Mouse (Mus musculus): ENCODE results near the gene Ppp1r12b. TPM values are rescaled to one million over a fixed set of nuclear protein-coding genes. Genes with fewer than 3 reads are reported as not detected.

Gene Ppp1r12b
- polyA plus RNA-seq, 1 experiment from 2014 or later, result 6.3 TPM

GRCm38 (mm10) chr1:134757230-134757629 lies 198.5 kb downstream of the Ppp1r12b start:
- 0 out of 2 replicates have a peak, but pooled peaks cover 3% of the 10 kb centered on the region for H3K4me1 ChIP-seq (ENCODE audit: control insufficient read depth, insufficient read depth, low read length)
- no peaks in the 10 kb centered on the region for H3K9me3 ChIP-seq (ENCODE audit: control insufficient read depth, low read length)
- no peaks in the 10 kb centered on the region for H3K36me3 ChIP-seq (ENCODE audit: control insufficient read depth, insufficient read depth, low read length)
- H3K4me2 ChIP-seq (ENCODE audit: low read depth, severe bottlenecking), result no peak overlapping the region
- ATAC-seq (ENCODE audit: insufficient number of reproducible peaks, low FRiP score, low TSS enrichment, low read depth) (no peak), DNase-seq (ENCODE audit: low spot score) (no peak)
- H3K4me3 ChIP-seq (ENCODE audit: low read depth, low read length), result no peak overlapping the region
- no peak overlapping the region for H3K27ac ChIP-seq (replicated peaks; ENCODE audit: low read depth, low read length)
- H3K9ac ChIP-seq (ENCODE audit: low read length), result no peak overlapping the region
- H3K27me3 ChIP-seq (ENCODE audit: control insufficient read depth, insufficient read depth, low read length), result no peaks in the 10 kb centered on the region
- WGBS, result 91% methylated on average over 3 of the region's 3 CpGs

GRCm38 (mm10) chr1:134756190-134756873 lies 199.4 kb downstream of the Ppp1r12b start:
- DNase-seq (ENCODE audit: low spot score), result no peak
- WGBS, result 73% methylated on average over 10 of the region's 10 CpGs
- Histone ChIP-seq H3K4me3 (ENCODE audit: low read depth, low read length) (no peak overlapping the region), H3K4me1 (ENCODE audit: control insufficient read depth, insufficient read depth, low read length) (0 out of 2 replicates have a peak, but pooled peaks cover 3% of the 10 kb centered on the region), H3K36me3 (ENCODE audit: control insufficient read depth, insufficient read depth, low read length) (no peaks in the 10 kb centered on the region), H3K9me3 (ENCODE audit: control insufficient read depth, low read length) (no peaks in the 10 kb centered on the region), H3K27ac (replicated peaks; ENCODE audit: low read depth, low read length) (no peak overlapping the region), H3K27me3 (ENCODE audit: control insufficient read depth, insufficient read depth, low read length) (no peaks in the 10 kb centered on the region), H3K4me2 (ENCODE audit: low read depth, severe bottlenecking) (no peak overlapping the region), H3K9ac (ENCODE audit: low read length) (no peak overlapping the region)
- no peak for ATAC-seq (ENCODE audit: insufficient number of reproducible peaks, low FRiP score, low TSS enrichment, low read depth)

- H3K4me1 ChIP-seq (ENCODE audit: control insufficient read depth, insufficient read depth, low read length), result 0 out of 2 replicates have a peak, but pooled peaks cover 3% of the 10 kb centered on the region
- ATAC-seq (ENCODE audit: insufficient number of reproducible peaks, low FRiP score, low TSS enrichment, low read depth) (no peak), DNase-seq (ENCODE audit: low spot score) (no peak)
- no peaks in the 10 kb centered on the region for H3K36me3 ChIP-seq (ENCODE audit: control insufficient read depth, insufficient read depth, low read length)
- no peak overlapping the region for H3K9ac ChIP-seq (ENCODE audit: low read length)
- 70% methylated on average over 13 of the region's 13 CpGs for WGBS
- H3K4me2 ChIP-seq (ENCODE audit: low read depth, severe bottlenecking), result no peak overlapping the region
- H3K4me3 ChIP-seq (ENCODE audit: low read depth, low read length), result no peak overlapping the region
- H3K9me3 ChIP-seq (ENCODE audit: control insufficient read depth, low read length), result no peaks in the 10 kb centered on the region
- no peak overlapping the region for H3K27ac ChIP-seq (replicated peaks; ENCODE audit: low read depth, low read length)
- H3K27me3 ChIP-seq (ENCODE audit: control insufficient read depth, insufficient read depth, low read length), result no peaks in the 10 kb centered on the region
Measured at GRCm38 (mm10) chr1:134755548-134756189, 200.1 kb downstream of the Ppp1r12b start.

- no peak for ATAC-seq (ENCODE audit: insufficient number of reproducible peaks, low FRiP score, low TSS enrichment, low read depth)
- Histone ChIP-seq H3K36me3 (ENCODE audit: control insufficient read depth, insufficient read depth, low read length) (no peaks in the 10 kb centered on the region), H3K27ac (replicated peaks; ENCODE audit: low read depth, low read length) (no peak overlapping the region), H3K4me1 (ENCODE audit: control insufficient read depth, insufficient read depth, low read length) (0 out of 2 replicates have a peak, but pooled peaks cover 3% of the 10 kb centered on the region), H3K9ac (ENCODE audit: low read length) (no peak overlapping the region), H3K9me3 (ENCODE audit: control insufficient read depth, low read length) (no peaks in the 10 kb centered on the region), H3K27me3 (ENCODE audit: control insufficient read depth, insufficient read depth, low read length) (no peaks in the 10 kb centered on the region), H3K4me3 (ENCODE audit: low read depth, low read length) (no peak overlapping the region), H3K4me2 (ENCODE audit: low read depth, severe bottlenecking) (no peak overlapping the region)
- no peak for DNase-seq (ENCODE audit: low spot score)
- 86% methylated on average over 10 of the region's 10 CpGs for WGBS
Measured at GRCm38 (mm10) chr1:134754818-134755217, 200.9 kb downstream of the Ppp1r12b start.

- H3K4me3 ChIP-seq (ENCODE audit: low read depth, low read length), result no peak overlapping the region
- no peak overlapping the region for H3K9ac ChIP-seq (ENCODE audit: low read length)
- H3K9me3 ChIP-seq (ENCODE audit: control insufficient read depth, low read length), result no peaks in the 10 kb centered on the region
- 75% methylated on average over 13 of the region's 13 CpGs for WGBS
- H3K27ac ChIP-seq (replicated peaks; ENCODE audit: low read depth, low read length), result no peak overlapping the region
- H3K4me1 ChIP-seq (ENCODE audit: control insufficient read depth, insufficient read depth, low read length), result 0 out of 2 replicates have a peak, but pooled peaks cover 3% of the 10 kb centered on the region
- H3K36me3 ChIP-seq (ENCODE audit: control insufficient read depth, insufficient read depth, low read length), result no peaks in the 10 kb centered on the region
- ATAC-seq (ENCODE audit: insufficient number of reproducible peaks, low FRiP score, low TSS enrichment, low read depth) (no peak), DNase-seq (ENCODE audit: low spot score) (no peak)
- no peak overlapping the region for H3K4me2 ChIP-seq (ENCODE audit: low read depth, severe bottlenecking)
- H3K27me3 ChIP-seq (ENCODE audit: control insufficient read depth, insufficient read depth, low read length), result no peaks in the 10 kb centered on the region
Measured at GRCm38 (mm10) chr1:134753751-134754630, 201.8 kb downstream of the Ppp1r12b start.

GRCm38 (mm10) chr1:134752447-134752846 lies 203.3 kb downstream of the Ppp1r12b start:
- 86% methylated on average over 5 of the region's 5 CpGs for WGBS
- Histone ChIP-seq H3K4me3 (ENCODE audit: low read depth, low read length) (no peak overlapping the region), H3K9ac (ENCODE audit: low read length) (no peak overlapping the region), H3K9me3 (ENCODE audit: control insufficient read depth, low read length) (no peaks in the 10 kb centered on the region), H3K4me2 (ENCODE audit: low read depth, severe bottlenecking) (no peak overlapping the region), H3K27ac (replicated peaks; ENCODE audit: low read depth, low read length) (no peak overlapping the region), H3K27me3 (ENCODE audit: control insufficient read depth, insufficient read depth, low read length) (no peaks in the 10 kb centered on the region), H3K36me3 (ENCODE audit: control insufficient read depth, insufficient read depth, low read length) (no peaks in the 10 kb centered on the region), H3K4me1 (ENCODE audit: control insufficient read depth, insufficient read depth, low read length) (0 out of 2 replicates have a peak, but pooled peaks cover 3% of the 10 kb centered on the region)
- ATAC-seq (ENCODE audit: insufficient number of reproducible peaks, low FRiP score, low TSS enrichment, low read depth), result no peak
- no peak for DNase-seq (ENCODE audit: low spot score)

GRCm38 (mm10) chr1:134749889-134750288 lies 205.9 kb downstream of the Ppp1r12b start:
- no peaks in the 10 kb centered on the region for H3K27me3 ChIP-seq (ENCODE audit: control insufficient read depth, insufficient read depth, low read length)
- H3K36me3 ChIP-seq (ENCODE audit: control insufficient read depth, insufficient read depth, low read length), result no peaks in the 10 kb centered on the region
- no peaks in the 10 kb centered on the region for H3K9me3 ChIP-seq (ENCODE audit: control insufficient read depth, low read length)
- no peak overlapping the region for H3K4me2 ChIP-seq (ENCODE audit: low read depth, severe bottlenecking)
- ATAC-seq (ENCODE audit: insufficient number of reproducible peaks, low FRiP score, low TSS enrichment, low read depth), result no peak
- H3K9ac ChIP-seq (ENCODE audit: low read length), result no peak overlapping the region
- H3K4me3 ChIP-seq (ENCODE audit: low read depth, low read length), result no peak overlapping the region
- DNase-seq (ENCODE audit: low spot score), result no peak
- H3K27ac ChIP-seq (replicated peaks; ENCODE audit: low read depth, low read length), result no peak overlapping the region
- H3K4me1 ChIP-seq (ENCODE audit: control insufficient read depth, insufficient read depth, low read length), result 0 out of 2 replicates have a peak, but pooled peaks cover 3% of the 10 kb centered on the region
- WGBS, result 86% methylated on average over 7 of the region's 7 CpGs

Data from limb, embryonic 11.5 days (tissue).